Mouse (Mus musculus): ENCODE data around the gene Wipf1. TPM values are rescaled to one million over a fixed set of nuclear protein-coding genes. Genes with fewer than 3 reads are reported as not detected.

The Wipf1 gene
- polyA plus RNA-seq, 1 experiment from 2014 or later, result 1.9 TPM

- Histone ChIP-seq H3K4me3 (no peak overlapping the region), H3K27ac (replicated peaks) (no peak overlapping the region), H3K27me3 (no peaks in the 10 kb centered on the region), H3K4me1 (no peaks in the 10 kb centered on the region), H3K9ac (replicated peaks) (no peak overlapping the region), H3K36me3 (no peaks in the 10 kb centered on the region), H3K4me2 (replicated peaks) (no peak overlapping the region), H3K9me3 (no peaks in the 10 kb centered on the region)
- no peak for ATAC-seq (replicated peaks)
These were observed 31.2 kb downstream of the Wipf1 start for GRCm38 (mm10) chr2:73498322-73498721.

GRCm38 (mm10) chr2:73497572-73497971 is 32.0 kb downstream of the Wipf1 start:
- WGBS, result 81% methylated on average over 3 of the region's 3 CpGs
- H3K27ac ChIP-seq (replicated peaks), result no peak overlapping the region

GRCm38 (mm10) chr2:73496944-73497343 is 32.6 kb downstream of the Wipf1 start:
- H3K4me1 ChIP-seq, result no peaks in the 10 kb centered on the region
- H3K36me3 ChIP-seq, result no peaks in the 10 kb centered on the region
- H3K4me2 ChIP-seq (replicated peaks), result no peak overlapping the region
- whole genome bisulfite sequencing, result 95% methylated on average over 9 of the region's 9 CpGs
- no peaks in the 10 kb centered on the region for H3K9me3 ChIP-seq
- no peak overlapping the region for H3K27ac ChIP-seq (replicated peaks)
- ATAC-seq (replicated peaks), result no peak
- no peaks in the 10 kb centered on the region for H3K27me3 ChIP-seq
- H3K9ac ChIP-seq (replicated peaks), result no peak overlapping the region
- no peak overlapping the region for H3K4me3 ChIP-seq

More at GRCm38 (mm10) chr2:73497572-73497971, 32.0 kb downstream of the Wipf1 start:
- Histone ChIP-seq H3K27me3 (no peaks in the 10 kb centered on the region), H3K36me3 (no peaks in the 10 kb centered on the region), H3K4me2 (replicated peaks) (no peak overlapping the region), H3K9me3 (no peaks in the 10 kb centered on the region), H3K4me1 (no peaks in the 10 kb centered on the region), H3K4me3 (no peak overlapping the region), H3K9ac (replicated peaks) (no peak overlapping the region)
- ATAC-seq (replicated peaks), result no peak

- Histone ChIP-seq H3K27me3 (no peaks in the 10 kb centered on the region), H3K27ac (replicated peaks) (no peak overlapping the region), H3K4me2 (replicated peaks) (no peak overlapping the region), H3K4me1 (no peaks in the 10 kb centered on the region), H3K4me3 (no peak overlapping the region), H3K36me3 (no peaks in the 10 kb centered on the region), H3K9me3 (no peaks in the 10 kb centered on the region), H3K9ac (replicated peaks) (no peak overlapping the region)
- WGBS, result 85% methylated on average over 4 of the region's 4 CpGs
- no peak for ATAC-seq (replicated peaks)
These were observed 33.2 kb downstream of the Wipf1 start for GRCm38 (mm10) chr2:73496329-73496685.

GRCm38 (mm10) chr2:73495617-73496328 is 33.8 kb downstream of the Wipf1 start:
- Histone ChIP-seq H3K27me3 (no peaks in the 10 kb centered on the region), H3K4me1 (no peaks in the 10 kb centered on the region), H3K36me3 (no peaks in the 10 kb centered on the region), H3K9me3 (no peaks in the 10 kb centered on the region), H3K4me2 (replicated peaks) (no peak overlapping the region), H3K4me3 (no peak overlapping the region), H3K9ac (replicated peaks) (no peak overlapping the region), H3K27ac (replicated peaks) (no peak overlapping the region)
- no peak for ATAC-seq (replicated peaks)
- whole genome bisulfite sequencing, result 84% methylated on average over 16 of the region's 16 CpGs

- no peaks in the 10 kb centered on the region for H3K27me3 ChIP-seq
- WGBS, result 63% methylated on average over 3 of the region's 3 CpGs
These were observed 36.0 kb downstream of the Wipf1 start for GRCm38 (mm10) chr2:73493517-73493916.

GRCm38 (mm10) chr2:73491442-73492241 is 37.9 kb downstream of the Wipf1 start:
- Histone ChIP-seq H3K4me1 (no peaks in the 10 kb centered on the region), H3K9ac (replicated peaks) (no peak overlapping the region), H3K36me3 (no peaks in the 10 kb centered on the region), H3K27ac (replicated peaks) (no peak overlapping the region), H3K4me2 (replicated peaks) (no peak overlapping the region), H3K27me3 (no peaks in the 10 kb centered on the region), H3K9me3 (no peaks in the 10 kb centered on the region), H3K4me3 (no peak overlapping the region)
- no peak for ATAC-seq (replicated peaks)
- 59% methylated on average over 9 of the region's 9 CpGs for WGBS

More at GRCm38 (mm10) chr2:73493517-73493916, 36.0 kb downstream of the Wipf1 start:
- no peak overlapping the region for H3K27ac ChIP-seq (replicated peaks)
- no peaks in the 10 kb centered on the region for H3K4me1 ChIP-seq
- H3K4me2 ChIP-seq (replicated peaks), result no peak overlapping the region
- ATAC-seq (replicated peaks), result no peak
- H3K9me3 ChIP-seq, result no peaks in the 10 kb centered on the region
- H3K4me3 ChIP-seq, result no peak overlapping the region
- no peaks in the 10 kb centered on the region for H3K36me3 ChIP-seq
- H3K9ac ChIP-seq (replicated peaks), result no peak overlapping the region

GRCm38 (mm10) chr2:73490466-73490865 is 39.1 kb downstream of the Wipf1 start:
- Histone ChIP-seq H3K27ac (replicated peaks) (no peak overlapping the region), H3K27me3 (no peaks in the 10 kb centered on the region), H3K4me1 (no peaks in the 10 kb centered on the region), H3K4me2 (replicated peaks) (no peak overlapping the region), H3K9me3 (no peaks in the 10 kb centered on the region), H3K36me3 (no peaks in the 10 kb centered on the region), H3K9ac (replicated peaks) (no peak overlapping the region), H3K4me3 (no peak overlapping the region)
- no peak for ATAC-seq (replicated peaks)
- 89% methylated on average over 1 of the region's 1 CpGs for WGBS

GRCm38 (mm10) chr2:73486120-73486601 is 43.4 kb downstream of the Wipf1 start:
- Histone ChIP-seq H3K36me3 (no peaks in the 10 kb centered on the region), H3K4me2 (replicated peaks) (no peak overlapping the region), H3K27ac (replicated peaks) (no peak overlapping the region), H3K9ac (replicated peaks) (no peak overlapping the region), H3K9me3 (no peaks in the 10 kb centered on the region), H3K4me3 (no peak overlapping the region), H3K4me1 (0 out of 2 replicates have a peak, but pooled peaks cover 9% of the 10 kb centered on the region), H3K27me3 (no peaks in the 10 kb centered on the region)
- ATAC-seq (replicated peaks), result no peak
- 83% methylated on average over 8 of the region's 8 CpGs for WGBS

GRCm38 (mm10) chr2:73485236-73486119 is 44.1 kb downstream of the Wipf1 start:
- no peak overlapping the region for H3K9ac ChIP-seq (replicated peaks)
- H3K9me3 ChIP-seq, result no peaks in the 10 kb centered on the region
- H3K4me1 ChIP-seq, result 0 out of 2 replicates have a peak, but pooled peaks cover 9% of the 10 kb centered on the region
- 83% methylated on average over 26 of the region's 26 CpGs for WGBS
- no peak overlapping the region for H3K27ac ChIP-seq (replicated peaks)
- H3K27me3 ChIP-seq, result no peaks in the 10 kb centered on the region
- H3K4me3 ChIP-seq, result no peak overlapping the region
- ATAC-seq (replicated peaks), result no peak
- no peaks in the 10 kb centered on the region for H3K36me3 ChIP-seq
- H3K4me2 ChIP-seq (replicated peaks), result no peak overlapping the region

GRCm38 (mm10) chr2:73484561-73485235 is 44.8 kb downstream of the Wipf1 start:
- Histone ChIP-seq H3K9ac (replicated peaks) (no peak overlapping the region), H3K4me2 (replicated peaks) (no peak overlapping the region), H3K4me3 (no peak overlapping the region), H3K27me3 (no peaks in the 10 kb centered on the region), H3K4me1 (0 out of 2 replicates have a peak, but pooled peaks cover 9% of the 10 kb centered on the region), H3K36me3 (no peaks in the 10 kb centered on the region), H3K27ac (replicated peaks) (no peak overlapping the region), H3K9me3 (no peaks in the 10 kb centered on the region)
- ATAC-seq (replicated peaks), result no peak
- 59% methylated on average over 15 of the region's 15 CpGs for WGBS

All from forebrain, embryonic 15.5 days (tissue).